Mouse (Mus musculus) limb, embryonic 11.5 days (tissue): ENCODE measurements around the gene Ubash3a. TPM values are rescaled to one million over a fixed set of nuclear protein-coding genes. Genes with fewer than 3 reads are reported as not detected.

Experiments used
- ATAC-seq: fragments of 200-750 bp; cut with Nextera tagmentation; 2 replicates; pipeline ENCODE4 v1.8.0; 2017; ENCODE audit warnings: low read depth; ENCODE audit not compliant: insufficient number of reproducible peaks, low FRiP score, low TSS enrichment
- DNase-seq: peaks from one replicate; pipeline ENCODE4 v3.0.0-alpha.2; 2015; ENCODE audit warnings: low spot score
- H3K27ac ChIP-seq: fragments of 300-500 bp; sonication (generic); replicated peaks from 2 replicates; pipeline ENCODE4 v1.5.1; 2014; ENCODE audit warnings: low read depth, mild to moderate bottlenecking, low read length
- H3K27me3 ChIP-seq: fragments of 300-500 bp; sonication (generic); 2 replicates; pipeline ENCODE4 v1.6.1; 2014; ENCODE audit warnings: mild to moderate bottlenecking, low read length, mixed read lengths; ENCODE audit not compliant: control insufficient read depth, insufficient read depth
- H3K36me3 ChIP-seq: fragments of 300-500 bp; sonication (generic); 2 replicates; pipeline ENCODE4 v1.6.1; 2014; ENCODE audit warnings: mild to moderate bottlenecking, low read length, moderate library complexity, mixed read lengths; ENCODE audit not compliant: control insufficient read depth, insufficient read depth
- H3K4me1 ChIP-seq: fragments of 300-500 bp; sonication (generic); 2 replicates; pipeline ENCODE4 v1.6.1; 2014; ENCODE audit warnings: low read length, mixed read lengths; ENCODE audit not compliant: control insufficient read depth, insufficient read depth
- H3K4me2 ChIP-seq: fragments of 300-500 bp; sonication (generic); 2 replicates; pipeline ENCODE4 v1.6.1; 2014; ENCODE audit warnings: low read depth, mild to moderate bottlenecking, moderate library complexity; ENCODE audit not compliant: severe bottlenecking
- H3K4me3 ChIP-seq: fragments of 300-500 bp; sonication (generic); 2 replicates; pipeline ENCODE4 v1.5.1; 2014; ENCODE audit warnings: low read depth, low read length
- H3K9ac ChIP-seq: fragments of 300-500 bp; sonication (generic); 2 replicates; pipeline ENCODE4 v1.6.1; 2014; ENCODE audit warnings: mild to moderate bottlenecking, low read length
- H3K9me3 ChIP-seq: fragments of 300-500 bp; sonication (generic); 2 replicates; pipeline ENCODE4 v1.6.1; 2016; ENCODE audit warnings: low read length; ENCODE audit not compliant: control insufficient read depth
- WGBS: fragments of 180-500 bp; shearing (Covaris S2); extraction: QIAGEN DNeasy Blood & Tissue Kit; methylation state at CpG from one replicate; pipeline ENCODE4 v1.1.7; 2014; 5-methylcytosine and 5-hydroxymethylcytosine counted together
- polyA plus RNA-seq: library from polyadenylated mRNA; unstranded; fragments of >200 nt; fragmentation: Nextera tagmentation; extraction: Ambion mirVana; gene quantifications from 2 replicates; pipeline ENCODE4 v1.2.1, GENCODE M21; 2014

The Ubash3a gene
- polyA plus RNA-seq, 1 experiment from 2014 or later: 0.71 TPM

DNA sequence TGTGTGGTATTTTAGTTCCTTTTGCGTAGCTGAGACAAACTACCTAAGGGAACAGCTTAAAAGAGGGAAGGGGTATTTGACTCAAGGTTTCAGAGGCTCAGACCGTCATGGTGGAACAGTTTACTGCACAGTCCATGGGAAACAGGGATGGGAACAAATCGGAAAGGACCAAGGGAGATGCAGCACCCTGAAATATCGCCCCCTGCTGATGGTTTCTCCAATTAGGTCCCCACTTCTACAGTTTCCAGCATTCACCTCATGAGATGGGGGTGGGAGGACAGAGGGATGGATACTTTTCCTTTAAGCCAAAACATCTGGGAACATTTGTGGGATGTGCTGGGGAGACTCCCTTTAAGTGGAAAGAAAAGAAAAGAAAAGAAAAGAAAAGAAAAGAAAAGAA is 52.2 kb downstream of the Ubash3a start:
- no peak overlapping the region for H3K9ac ChIP-seq
- WGBS: 75% methylated on average over 4 of the region's 4 CpGs
- H3K4me3 ChIP-seq: no peak overlapping the region
- no peaks in the 10 kb centered on the region for H3K9me3 ChIP-seq
- H3K36me3 ChIP-seq: no peaks in the 10 kb centered on the region
- H3K27me3 ChIP-seq: no peaks in the 10 kb centered on the region
- H3K4me2 ChIP-seq: no peak overlapping the region
- DNase-seq: no peak
- no peak for ATAC-seq
- no peak overlapping the region for H3K27ac ChIP-seq
- H3K4me1 ChIP-seq: 0 out of 2 replicates have a peak, but pooled peaks cover 1% of the 10 kb centered on the region

DNA sequence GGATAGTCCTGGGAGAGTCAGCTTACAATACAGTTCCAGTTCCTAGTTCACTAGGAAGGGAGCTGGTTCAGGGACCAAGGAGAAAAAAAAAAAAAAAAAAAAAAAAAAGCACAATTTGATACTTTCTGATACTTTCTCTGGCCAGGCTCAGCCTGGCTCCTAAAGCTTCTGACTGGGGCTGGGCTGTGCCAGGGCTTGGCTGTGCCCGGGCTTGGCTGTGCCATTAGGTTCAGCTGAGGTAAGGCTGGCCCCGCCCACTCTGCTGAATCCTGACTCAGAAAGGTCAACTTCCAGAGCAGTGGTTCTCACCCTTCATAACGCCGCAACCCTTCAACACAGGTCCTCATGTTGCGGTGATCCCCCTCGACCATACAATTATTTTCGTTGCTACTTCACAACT is 52.8 kb downstream of the Ubash3a start:
- WGBS: 75% methylated on average over 7 of the region's 7 CpGs
- Histone ChIP-seq H3K27ac (no peak overlapping the region), H3K36me3 (no peaks in the 10 kb centered on the region), H3K4me3 (no peak overlapping the region), H3K4me1 (0 out of 2 replicates have a peak, but pooled peaks cover 4% of the 10 kb centered on the region), H3K9me3 (no peaks in the 10 kb centered on the region), H3K27me3 (no peaks in the 10 kb centered on the region), H3K9ac (no peak overlapping the region), H3K4me2 (no peak overlapping the region)
- ATAC-seq: no peak
- no peak for DNase-seq

DNA sequence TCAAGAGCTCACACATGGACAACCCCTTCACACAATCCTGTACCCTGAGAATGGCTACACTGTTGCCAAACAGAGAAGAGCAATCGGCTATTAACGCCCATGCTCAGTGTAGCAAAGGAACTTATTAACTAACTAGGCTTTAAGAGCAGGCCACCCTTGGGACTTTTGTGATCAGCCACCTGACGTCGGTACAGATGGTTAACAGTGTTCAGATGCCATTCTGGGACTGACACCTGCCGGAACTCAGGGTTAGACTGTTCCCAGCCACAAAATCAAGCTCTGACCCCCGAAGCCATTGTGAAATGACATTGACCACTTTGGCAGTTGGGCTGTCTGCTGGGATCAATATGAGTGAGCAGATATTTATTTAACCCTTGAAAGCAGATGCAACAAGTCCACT is 53.7 kb downstream of the Ubash3a start:
- DNase-seq (no peak), ATAC-seq (no peak)
- no peak overlapping the region for H3K9ac ChIP-seq
- no peak overlapping the region for H3K4me2 ChIP-seq
- H3K27me3 ChIP-seq: no peaks in the 10 kb centered on the region
- H3K36me3 ChIP-seq: no peaks in the 10 kb centered on the region
- H3K9me3 ChIP-seq: no peaks in the 10 kb centered on the region
- no peak overlapping the region for H3K27ac ChIP-seq
- 81% methylated on average over 6 of the region's 6 CpGs for WGBS
- H3K4me3 ChIP-seq: no peak overlapping the region
- H3K4me1 ChIP-seq: 0 out of 2 replicates have a peak, but pooled peaks cover 4% of the 10 kb centered on the region

DNA sequence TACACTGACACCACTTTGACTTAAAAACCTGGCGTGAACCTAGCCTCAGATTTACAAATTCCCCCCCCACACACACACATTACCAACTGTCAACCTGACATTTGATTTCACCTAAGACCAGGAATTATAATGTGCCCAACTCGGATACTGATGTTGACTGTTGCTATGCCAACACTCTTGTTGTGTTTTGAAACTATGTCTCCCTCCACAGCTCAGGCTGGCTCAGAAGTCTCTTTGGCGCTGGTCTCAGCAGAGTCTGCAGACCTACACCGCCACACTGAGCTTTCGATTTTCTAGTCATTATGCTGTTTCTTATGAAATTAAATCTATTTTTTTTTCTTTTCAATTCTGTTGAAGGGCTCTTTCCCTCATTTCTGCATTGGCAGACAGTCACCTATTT is 55.0 kb downstream of the Ubash3a start:
- 83% methylated on average over 5 of the region's 5 CpGs for WGBS
- no peak overlapping the region for H3K4me3 ChIP-seq
- no peak for ATAC-seq

DNA sequence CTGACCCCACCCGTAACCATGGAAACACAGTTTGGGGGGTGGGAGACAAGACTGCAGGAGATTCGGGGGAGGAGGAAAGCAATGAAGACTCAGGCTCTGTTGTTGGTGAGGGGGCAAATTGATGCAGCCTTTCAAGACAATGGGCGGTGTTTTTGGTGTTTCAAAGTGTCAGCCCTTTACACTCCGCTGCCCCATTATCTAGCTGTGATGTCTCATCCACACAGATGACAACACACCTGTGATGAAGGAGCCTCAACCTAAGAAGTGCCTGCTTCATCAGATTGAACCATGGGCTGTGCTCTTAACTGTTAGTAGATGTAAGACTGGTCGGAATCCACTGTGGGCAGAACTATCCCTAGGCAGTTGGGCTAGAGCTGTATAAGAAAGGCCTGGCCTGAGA is 56.1 kb downstream of the Ubash3a start:
- ATAC-seq: no peak
- H3K9me3 ChIP-seq: no peaks in the 10 kb centered on the region
- H3K27me3 ChIP-seq: no peaks in the 10 kb centered on the region
- no peak overlapping the region for H3K27ac ChIP-seq
- DNase-seq: no peak
- 94% methylated on average over 5 of the region's 5 CpGs for WGBS
- H3K36me3 ChIP-seq: no peaks in the 10 kb centered on the region
- H3K4me1 ChIP-seq: 0 out of 2 replicates have a peak, but pooled peaks cover 4% of the 10 kb centered on the region
- H3K9ac ChIP-seq: no peak overlapping the region
- H3K4me3 ChIP-seq: no peak overlapping the region
- H3K4me2 ChIP-seq: no peak overlapping the region

More for the DNA sequence above, 55.0 kb downstream of the Ubash3a start:
- Histone ChIP-seq H3K4me2 (no peak overlapping the region), H3K27ac (no peak overlapping the region), H3K9me3 (no peaks in the 10 kb centered on the region), H3K27me3 (no peaks in the 10 kb centered on the region), H3K4me1 (0 out of 2 replicates have a peak, but pooled peaks cover 4% of the 10 kb centered on the region), H3K9ac (no peak overlapping the region), H3K36me3 (no peaks in the 10 kb centered on the region)
- DNase-seq: no peak

DNA sequence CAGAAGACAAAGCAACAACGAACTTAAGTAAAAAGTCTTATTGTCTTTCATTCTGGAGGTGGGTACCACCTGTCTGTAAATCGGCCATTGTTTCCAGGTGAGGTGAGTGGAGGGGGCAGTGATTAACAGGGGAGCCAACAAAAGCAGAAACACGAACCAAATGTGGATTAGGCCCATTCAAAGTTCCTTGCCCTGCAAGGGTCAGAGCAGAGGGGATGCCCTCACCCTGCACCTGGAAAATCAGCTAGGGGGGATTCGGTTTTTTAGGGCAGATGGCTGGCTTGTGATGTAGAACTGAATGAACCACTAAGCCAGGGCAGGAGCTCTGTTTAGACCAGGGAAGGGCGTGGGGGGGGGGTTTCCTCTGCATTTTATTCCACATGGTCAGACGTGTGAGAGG is 56.7 kb downstream of the Ubash3a start:
- Histone ChIP-seq H3K27me3 (no peaks in the 10 kb centered on the region), H3K4me1 (0 out of 2 replicates have a peak, but pooled peaks cover 4% of the 10 kb centered on the region), H3K9ac (no peak overlapping the region), H3K27ac (no peak overlapping the region), H3K4me3 (no peak overlapping the region), H3K36me3 (no peaks in the 10 kb centered on the region), H3K4me2 (no peak overlapping the region), H3K9me3 (no peaks in the 10 kb centered on the region)
- WGBS: 60% methylated on average over 6 of the region's 6 CpGs
- DNase-seq (no peak), ATAC-seq (no peak)

DNA sequence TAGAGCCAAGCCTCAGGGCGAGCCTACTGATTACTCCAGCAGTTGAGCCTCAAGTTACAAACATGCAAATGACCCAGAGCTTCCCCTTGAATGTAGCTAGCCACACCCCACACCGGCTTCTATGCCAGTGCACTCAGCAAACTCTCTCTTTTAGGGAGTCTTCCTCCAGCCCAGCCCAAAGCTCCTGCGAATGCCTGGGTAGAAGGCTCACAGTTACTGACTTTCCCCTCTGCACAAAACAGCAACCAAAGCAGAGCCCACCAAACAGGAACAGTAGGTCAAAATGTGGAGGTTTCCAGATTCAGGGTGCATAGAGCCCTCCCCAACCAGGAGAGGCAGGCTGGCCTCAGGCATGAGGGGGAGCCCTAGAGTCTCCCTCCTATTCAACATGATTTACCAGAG is 57.5 kb downstream of the Ubash3a start:
- 0 out of 2 replicates have a peak, but pooled peaks have one; percentile 31 for ATAC-seq
- WGBS: 10% methylated on average over 3 of the region's 3 CpGs
- no peak overlapping the region for H3K9ac ChIP-seq

DNA sequence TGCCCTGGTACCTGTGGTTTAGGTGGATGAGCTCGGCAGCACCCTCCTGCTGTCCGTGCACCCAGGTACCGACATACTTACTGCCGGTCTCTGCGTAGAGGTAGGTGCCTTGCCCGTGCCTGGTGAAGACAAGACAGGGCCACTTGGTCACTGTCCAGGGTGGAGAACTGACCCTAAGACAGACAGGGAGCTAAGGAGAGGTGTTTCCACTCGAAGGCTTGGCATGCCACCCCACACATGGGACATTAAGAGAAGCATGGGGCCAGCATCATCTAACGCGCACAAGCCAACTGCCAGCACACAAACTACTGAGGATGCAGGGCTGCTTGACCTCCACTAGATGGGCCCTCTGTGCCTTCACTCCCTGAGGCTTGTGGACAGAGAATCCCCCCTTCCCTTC is 58.2 kb downstream of the Ubash3a start:
- no peak overlapping the region for H3K9ac ChIP-seq
- 0 out of 2 replicates have a peak, but pooled peaks cover 4% of the 10 kb centered on the region for H3K4me1 ChIP-seq
- H3K36me3 ChIP-seq: no peaks in the 10 kb centered on the region
- H3K4me2 ChIP-seq: no peak overlapping the region
- H3K27me3 ChIP-seq: no peaks in the 10 kb centered on the region
- no peak overlapping the region for H3K27ac ChIP-seq
- WGBS: 85% methylated on average over 9 of the region's 9 CpGs
- H3K4me3 ChIP-seq: no peak overlapping the region
- H3K9me3 ChIP-seq: no peaks in the 10 kb centered on the region
- no peak for ATAC-seq
- no peak for DNase-seq

More for the DNA sequence above, 57.5 kb downstream of the Ubash3a start:
- Histone ChIP-seq H3K4me1 (0 out of 2 replicates have a peak, but pooled peaks cover 4% of the 10 kb centered on the region), H3K36me3 (no peaks in the 10 kb centered on the region), H3K9me3 (no peaks in the 10 kb centered on the region), H3K27ac (no peak overlapping the region), H3K4me3 (no peak overlapping the region), H3K4me2 (no peak overlapping the region), H3K27me3 (no peaks in the 10 kb centered on the region)
- DNase-seq: peak; percentile 34
